Mouse (Mus musculus): Measurements from ENCODE around the gene Sptbn4. TPM values are rescaled to one million over a fixed set of nuclear protein-coding genes. Genes with fewer than 3 reads are reported as not detected.

Sptbn4 gene
- polyA plus RNA-seq, 2 experiments: 0.06 TPM

- no peak for ATAC-seq (ENCODE audit: insufficient read depth)
- Histone ChIP-seq H3K27ac (no peak overlapping the region), H3K36me3 (replicated peaks; ENCODE audit: control insufficient read depth, insufficient read depth, low read depth) (no peaks in the 10 kb centered on the region), H3K4me3 (ENCODE audit: insufficient read depth in 1 of 2, low read depth in 2 of 2, low read length in 2 of 2) (no peak overlapping the region), H3K9me3 (ENCODE audit: control insufficient read depth, low read length) (peaks cover 2% of the 10 kb centered on the region; the same call in 1 of the 2 replicates), H3K27me3 (ENCODE audit: control insufficient read depth, insufficient read depth, low read length) (peaks cover 15% of the 10 kb centered on the region), H3K4me1 (replicated peaks; ENCODE audit: control insufficient read depth in 2 of 2, insufficient read depth in 2 of 2, low read length in 1 of 2) (no peaks in the 10 kb centered on the region), H3K9ac (replicated peaks) (no peak overlapping the region), H3K4me2 (ENCODE audit: low read depth) (no peak overlapping the region)
- DNase-seq (ENCODE audit: low read depth in 3 of 3, low spot score in 3 of 3): no peak
- 24% methylated on average over 8 of the region's 8 CpGs for WGBS (ENCODE audit: insufficient replicate concordance)
- TF ChIP-seq CTCF (IDR thresholded peaks at IDR 0.05; ENCODE audit: low read depth) (no peak), EP300 (IDR thresholded peaks at IDR 0.05; ENCODE audit: low read depth) (no peak)
These were observed 136.4 kb downstream of the Sptbn4 start for GRCm38 (mm10) chr7:27310996-27311535.

GRCm38 (mm10) chr7:27310306-27310705, 137.2 kb downstream of the Sptbn4 start:
- H3K9me3 ChIP-seq (ENCODE audit: control insufficient read depth, low read length): peaks cover 2% of the 10 kb centered on the region; the same call in 1 of the 2 replicates
- TF ChIP-seq CTCF (IDR thresholded peaks at IDR 0.05; ENCODE audit: low read depth) (no peak), EP300 (IDR thresholded peaks at IDR 0.05; ENCODE audit: low read depth) (no peak)
- no peak overlapping the region for H3K9ac ChIP-seq (replicated peaks)
- no peak overlapping the region for H3K27ac ChIP-seq
- 7% methylated on average over 17 of the region's 17 CpGs for WGBS (ENCODE audit: insufficient replicate concordance)
- ATAC-seq (ENCODE audit: insufficient read depth): no peak
- H3K4me3 ChIP-seq (ENCODE audit: insufficient read depth in 1 of 2, low read depth in 2 of 2, low read length in 2 of 2): no peak overlapping the region
- H3K36me3 ChIP-seq (replicated peaks; ENCODE audit: control insufficient read depth, insufficient read depth, low read depth): no peaks in the 10 kb centered on the region
- no peak for DNase-seq (ENCODE audit: low read depth in 3 of 3, low spot score in 3 of 3)
- H3K4me1 ChIP-seq (replicated peaks; ENCODE audit: control insufficient read depth in 2 of 2, insufficient read depth in 2 of 2, low read length in 1 of 2): no peaks in the 10 kb centered on the region
- peak overlapping the region; percentile 18; the same call in 1 of the 2 replicates for H3K4me2 ChIP-seq (ENCODE audit: low read depth)
- peaks cover 15% of the 10 kb centered on the region for H3K27me3 ChIP-seq (ENCODE audit: control insufficient read depth, insufficient read depth, low read length)

GRCm38 (mm10) chr7:27309832-27310231, 137.7 kb downstream of the Sptbn4 start:
- 67% methylated on average over 3 of the region's 3 CpGs for WGBS (ENCODE audit: insufficient replicate concordance)
- peaks cover 15% of the 10 kb centered on the region for H3K27me3 ChIP-seq (ENCODE audit: control insufficient read depth, insufficient read depth, low read length)

GRCm38 (mm10) chr7:27308821-27309549, 138.5 kb downstream of the Sptbn4 start:
- no peaks in the 10 kb centered on the region for H3K9me3 ChIP-seq (ENCODE audit: control insufficient read depth, low read length)
- ATAC-seq (ENCODE audit: insufficient read depth) (no peak), DNase-seq (ENCODE audit: low read depth in 3 of 3, low spot score in 3 of 3) (no peak)
- H3K27me3 ChIP-seq (ENCODE audit: control insufficient read depth, insufficient read depth, low read length): peaks cover 15% of the 10 kb centered on the region
- no peak overlapping the region for H3K9ac ChIP-seq (replicated peaks)
- H3K27ac ChIP-seq: no peak overlapping the region
- no peaks in the 10 kb centered on the region for H3K36me3 ChIP-seq (replicated peaks; ENCODE audit: control insufficient read depth, insufficient read depth, low read depth)
- WGBS (ENCODE audit: insufficient replicate concordance): 7% methylated on average over 28 of the region's 28 CpGs
- TF ChIP-seq EP300 (IDR thresholded peaks at IDR 0.05; ENCODE audit: low read depth) (no peak), CTCF (IDR thresholded peaks at IDR 0.05; ENCODE audit: low read depth) (no peak)
- no peak overlapping the region; the same call in 1 of the 2 replicates for H3K4me2 ChIP-seq (ENCODE audit: low read depth)
- no peaks in the 10 kb centered on the region for H3K4me1 ChIP-seq (replicated peaks; ENCODE audit: control insufficient read depth in 2 of 2, insufficient read depth in 2 of 2, low read length in 1 of 2)
- no peak overlapping the region for H3K4me3 ChIP-seq (ENCODE audit: insufficient read depth in 1 of 2, low read depth in 2 of 2, low read length in 2 of 2)

More at GRCm38 (mm10) chr7:27309832-27310231, 137.7 kb downstream of the Sptbn4 start:
- no peak overlapping the region for H3K4me2 ChIP-seq (ENCODE audit: low read depth)
- H3K27ac ChIP-seq: no peak overlapping the region
- H3K9ac ChIP-seq (replicated peaks): no peak overlapping the region
- H3K4me3 ChIP-seq (ENCODE audit: insufficient read depth in 1 of 2, low read depth in 2 of 2, low read length in 2 of 2): no peak overlapping the region
- H3K9me3 ChIP-seq (ENCODE audit: control insufficient read depth, low read length): peaks cover 2% of the 10 kb centered on the region; the same call in 1 of the 2 replicates
- no peak for DNase-seq (ENCODE audit: low read depth in 3 of 3, low spot score in 3 of 3)
- no peak for TF ChIP-seq CTCF (IDR thresholded peaks at IDR 0.05; ENCODE audit: low read depth)
- no peaks in the 10 kb centered on the region for H3K36me3 ChIP-seq (replicated peaks; ENCODE audit: control insufficient read depth, insufficient read depth, low read depth)
- H3K4me1 ChIP-seq (replicated peaks; ENCODE audit: control insufficient read depth in 2 of 2, insufficient read depth in 2 of 2, low read length in 1 of 2): no peaks in the 10 kb centered on the region
- no peak for ATAC-seq (ENCODE audit: insufficient read depth)

- no peaks in the 10 kb centered on the region for H3K4me1 ChIP-seq (replicated peaks; ENCODE audit: control insufficient read depth in 2 of 2, insufficient read depth in 2 of 2, low read length in 1 of 2)
- H3K27me3 ChIP-seq (ENCODE audit: control insufficient read depth, insufficient read depth, low read length): peaks cover 15% of the 10 kb centered on the region
- ATAC-seq (ENCODE audit: insufficient read depth) (no peak), DNase-seq (ENCODE audit: low read depth in 3 of 3, low spot score in 3 of 3) (no peak)
- H3K27ac ChIP-seq: no peak overlapping the region
- TF ChIP-seq EP300 (IDR thresholded peaks at IDR 0.05; ENCODE audit: low read depth) (no peak), CTCF (IDR thresholded peaks at IDR 0.05; ENCODE audit: low read depth) (peak; percentile 40)
- H3K4me2 ChIP-seq (ENCODE audit: low read depth): no peak overlapping the region
- WGBS (ENCODE audit: insufficient replicate concordance): 44% methylated on average over 9 of the region's 9 CpGs
- H3K9me3 ChIP-seq (ENCODE audit: control insufficient read depth, low read length): no peaks in the 10 kb centered on the region
- H3K4me3 ChIP-seq (ENCODE audit: insufficient read depth in 1 of 2, low read depth in 2 of 2, low read length in 2 of 2): no peak overlapping the region
- no peaks in the 10 kb centered on the region for H3K36me3 ChIP-seq (replicated peaks; ENCODE audit: control insufficient read depth, insufficient read depth, low read depth)
- no peak overlapping the region for H3K9ac ChIP-seq (replicated peaks)
These were observed 139.9 kb downstream of the Sptbn4 start for GRCm38 (mm10) chr7:27307551-27307950.

Other genes starting within 250 kb of the Sptbn4 start
- gene Itpkc, start 219.0 kb downstream of the Sptbn4 start, polyA plus RNA-seq (2012; rRNA removed): 2.0 and 2.3 TPM in 2 replicates
- gene Itpkc, start 219.0 kb downstream of the Sptbn4 start, polyA plus RNA-seq (2014; fragmentation: Nextera tagmentation; extraction: Ambion mirVana): 1.3 and 1.5 TPM in 2 replicates
- gene Coq8b, start 214.7 kb downstream of the Sptbn4 start, polyA plus RNA-seq (2012; rRNA removed): 9.3 and 12.4 TPM in 2 replicates
- 17.7 and 19.8 TPM in 2 replicates for gene Coq8b, start 214.7 kb downstream of the Sptbn4 start, polyA plus RNA-seq (2014; fragmentation: Nextera tagmentation; extraction: Ambion mirVana)
- gene Numbl, start 189.3 kb downstream of the Sptbn4 start, polyA plus RNA-seq (2012; rRNA removed): 1.9 and 2.1 TPM in 2 replicates
- gene Numbl, start 189.3 kb downstream of the Sptbn4 start, polyA plus RNA-seq (2014; fragmentation: Nextera tagmentation; extraction: Ambion mirVana): 0.72 and 0.83 TPM in 2 replicates
- 5.2 and 5.5 TPM in 2 replicates for gene Ltbp4, start 110.0 kb downstream of the Sptbn4 start, polyA plus RNA-seq (2012; rRNA removed)
- gene Ltbp4, start 110.0 kb downstream of the Sptbn4 start, polyA plus RNA-seq (2014; fragmentation: Nextera tagmentation; extraction: Ambion mirVana): 2.5 and 3.0 TPM in 2 replicates
- gene Shkbp1, start 91.7 kb downstream of the Sptbn4 start, polyA plus RNA-seq (2012; rRNA removed): 19.1 and 24.7 TPM in 2 replicates
- gene Shkbp1, start 91.7 kb downstream of the Sptbn4 start, polyA plus RNA-seq (2014; fragmentation: Nextera tagmentation; extraction: Ambion mirVana): 11.8 and 15.1 TPM in 2 replicates
- 0.09 and 0.40 TPM in 2 replicates for gene Gm20479, start 90.3 kb downstream of the Sptbn4 start, polyA plus RNA-seq (2012; rRNA removed)
- not detected in 2 replicates for gene Gm20479, start 90.3 kb downstream of the Sptbn4 start, polyA plus RNA-seq (2014; fragmentation: Nextera tagmentation; extraction: Ambion mirVana)
- gene Blvrb, start 292 bp upstream of the Sptbn4 start, polyA plus RNA-seq (2012; rRNA removed): 673 and 878 TPM in 2 replicates
- 1,114 and 1,162 TPM in 2 replicates for gene Blvrb, start 292 bp upstream of the Sptbn4 start, polyA plus RNA-seq (2014; fragmentation: Nextera tagmentation; extraction: Ambion mirVana)
- gene Sertad3, start 26.1 kb upstream of the Sptbn4 start, polyA plus RNA-seq (2012; rRNA removed): 22.6 and 24.0 TPM in 2 replicates
- 22.5 and 25.3 TPM in 2 replicates for gene Sertad3, start 26.1 kb upstream of the Sptbn4 start, polyA plus RNA-seq (2014; fragmentation: Nextera tagmentation; extraction: Ambion mirVana)
- 9.9 and 13.5 TPM in 2 replicates for gene Sertad1, start 39.2 kb upstream of the Sptbn4 start, polyA plus RNA-seq (2012; rRNA removed)
- 19.7 and 20.3 TPM in 2 replicates for gene Sertad1, start 39.2 kb upstream of the Sptbn4 start, polyA plus RNA-seq (2014; fragmentation: Nextera tagmentation; extraction: Ambion mirVana)
- 0.55 and 0.73 TPM in 2 replicates for gene Prx, start 51.6 kb upstream of the Sptbn4 start, polyA plus RNA-seq (2012; rRNA removed)
- gene Prx, start 51.6 kb upstream of the Sptbn4 start, polyA plus RNA-seq (2014; fragmentation: Nextera tagmentation; extraction: Ambion mirVana): 0.23 and 0.29 TPM in 2 replicates
- gene Hipk4, start 75.6 kb upstream of the Sptbn4 start, polyA plus RNA-seq (2012; rRNA removed): 0.49 and 0.50 TPM in 2 replicates
- gene Hipk4, start 75.6 kb upstream of the Sptbn4 start, polyA plus RNA-seq (2014; fragmentation: Nextera tagmentation; extraction: Ambion mirVana): 0.06 TPM in 1 of 2 replicates, not detected in the other
- gene Pld3, start 105.5 kb upstream of the Sptbn4 start, polyA plus RNA-seq (2012; rRNA removed): 48.9 and 55.9 TPM in 2 replicates
- 55.0 TPM in 2 replicates for gene Pld3, start 105.5 kb upstream of the Sptbn4 start, polyA plus RNA-seq (2014; fragmentation: Nextera tagmentation; extraction: Ambion mirVana)
- 13.8 and 14.9 TPM in 2 replicates for gene 2310022A10Rik, start 105.5 kb upstream of the Sptbn4 start, polyA plus RNA-seq (2012; rRNA removed)
- gene 2310022A10Rik, start 105.5 kb upstream of the Sptbn4 start, polyA plus RNA-seq (2014; fragmentation: Nextera tagmentation; extraction: Ambion mirVana): 12.7 and 14.6 TPM in 2 replicates
- 21.5 and 23.2 TPM in 2 replicates for gene Akt2, start 143.9 kb upstream of the Sptbn4 start, polyA plus RNA-seq (2012; rRNA removed)
- gene Akt2, start 143.9 kb upstream of the Sptbn4 start, polyA plus RNA-seq (2014; fragmentation: Nextera tagmentation; extraction: Ambion mirVana): 21.5 and 23.8 TPM in 2 replicates
- gene Ttc9b, start 206.2 kb upstream of the Sptbn4 start, polyA plus RNA-seq (2012; rRNA removed): 0.05 TPM in 1 of 2 replicates, not detected in the other
- not detected in 2 replicates for gene Ttc9b, start 206.2 kb upstream of the Sptbn4 start, polyA plus RNA-seq (2014; fragmentation: Nextera tagmentation; extraction: Ambion mirVana)
- 3.4 and 3.5 TPM in 2 replicates for gene Map3k10, start 226.9 kb upstream of the Sptbn4 start, polyA plus RNA-seq (2012; rRNA removed)
- gene Map3k10, start 226.9 kb upstream of the Sptbn4 start, polyA plus RNA-seq (2014; fragmentation: Nextera tagmentation; extraction: Ambion mirVana): 1.00 and 1.0 TPM in 2 replicates
- 0.11 and 0.19 TPM in 2 replicates for gene Zfp607b, start 241.7 kb upstream of the Sptbn4 start, polyA plus RNA-seq (2012; rRNA removed)
- 0.23 and 0.25 TPM in 2 replicates for gene Zfp607b, start 241.7 kb upstream of the Sptbn4 start, polyA plus RNA-seq (2014; fragmentation: Nextera tagmentation; extraction: Ambion mirVana)